Mouse (Mus musculus) stomach, embryonic 16.5 days (tissue): ENCODE results near the gene Zbtb24. TPM values are rescaled to one million over a fixed set of nuclear protein-coding genes. Genes with fewer than 3 reads are reported as not detected.
"Not testable (repeated sequence)": the region's sequence is repeated elsewhere in the genome, so short reads cannot be mapped to it uniquely, and the experiment has no call there.

ENCODE experiments used
- ATAC-seq: fragments of 200-750 bp; cut with Nextera tagmentation; 2 replicates; pipeline ENCODE4 v1.8.0; 2017; ENCODE audit warnings: moderate number of reproducible peaks, moderate TSS enrichment; ENCODE audit not compliant: insufficient read depth, low FRiP score
- H3K27ac ChIP-seq: fragments of 300-500 bp; sonication (generic); 2 replicates; pipeline ENCODE4 v1.5.1; 2014; ENCODE audit warnings: low read length
- H3K27me3 ChIP-seq: fragments of 300-500 bp; sonication (generic); 2 replicates; pipeline ENCODE4 v1.6.1; 2014; ENCODE audit warnings: low read length, control low read depth, mixed read lengths; ENCODE audit not compliant: control insufficient read depth, insufficient read depth
- H3K36me3 ChIP-seq: fragments of 300-500 bp; sonication (generic); 2 replicates; pipeline ENCODE4 v1.6.1; 2014; ENCODE audit warnings: low read length; ENCODE audit not compliant: control insufficient read depth, insufficient read depth
- H3K4me1 ChIP-seq: fragments of 300-500 bp; sonication (generic); 2 replicates; pipeline ENCODE4 v1.6.1; 2014; ENCODE audit warnings: low read length, control low read depth, mixed read lengths; ENCODE audit not compliant: control insufficient read depth, insufficient read depth
- H3K4me2 ChIP-seq: fragments of 300-500 bp; sonication (generic); 2 replicates; pipeline ENCODE4 v1.6.1; 2014; ENCODE audit warnings: low read depth, low read length, mixed read lengths
- H3K4me3 ChIP-seq: fragments of 300-500 bp; sonication (generic); replicated peaks from 2 replicates; pipeline ENCODE4 v1.5.1; 2014; ENCODE audit warnings: mild to moderate bottlenecking, low read length
- H3K9ac ChIP-seq: fragments of 300-500 bp; sonication (generic); 2 replicates; pipeline ENCODE4 v1.6.1; 2014; ENCODE audit warnings: low read length
- H3K9me3 ChIP-seq: fragments of 300-500 bp; sonication (generic); replicated peaks from 2 replicates; pipeline ENCODE4 v1.6.1; 2016; ENCODE audit warnings: low read length, control low read depth; ENCODE audit not compliant: control insufficient read depth
- WGBS: fragments of 180-500 bp; shearing (Covaris S2); extraction: QIAGEN DNeasy Blood & Tissue Kit; methylation state at CpG from one replicate; pipeline ENCODE4 v1.1.7; 2014; 5-methylcytosine and 5-hydroxymethylcytosine counted together
- polyA plus RNA-seq: library from polyadenylated mRNA; unstranded; fragments of >200 nt; fragmentation: Nextera tagmentation; extraction: Ambion mirVana; gene quantifications from 2 replicates; pipeline ENCODE4 v1.2.1, GENCODE M21; 2015

Zbtb24 gene
- polyA plus RNA-seq: 16.2 TPM in 2 replicates

GRCm38 (mm10) chr10:41450137-41450670 lies at the start of gene Zbtb24:
TSS of gene Zbtb24 (plus strand) at chr10:41450383.
- peak; percentile 97 for ATAC-seq
- H3K27me3 ChIP-seq: no peaks in the 10 kb centered on the region
- no peaks in the 10 kb centered on the region for H3K9me3 ChIP-seq
- H3K9ac ChIP-seq: peak within 1 kb of the TSS; percentile 88
- H3K4me2 ChIP-seq: peak within 1 kb of the TSS; percentile 84
- no peaks in the 10 kb centered on the region for H3K36me3 ChIP-seq
- peaks cover 7% of the 10 kb centered on the region for H3K4me1 ChIP-seq
- H3K27ac ChIP-seq: peak within 1 kb of the TSS; percentile 60
- peak within 1 kb of the TSS; percentile 84 for H3K4me3 ChIP-seq
- under 1% methylated on average over 49 of the region's 49 CpGs for WGBS

GRCm38 (mm10) chr10:41401097-41401496 lies 49.1 kb upstream of the Zbtb24 start:
- no peaks in the 10 kb centered on the region for H3K36me3 ChIP-seq
- no peaks in the 10 kb centered on the region for H3K4me1 ChIP-seq
- H3K27me3 ChIP-seq: no peaks in the 10 kb centered on the region
- no peaks in the 10 kb centered on the region for H3K9me3 ChIP-seq
- ATAC-seq: no peak
- no peak overlapping the region for H3K27ac ChIP-seq
- no peak overlapping the region for H3K4me2 ChIP-seq
- H3K4me3 ChIP-seq: no peak overlapping the region
- 79% methylated on average over 3 of the region's 3 CpGs for WGBS
- H3K9ac ChIP-seq: no peak overlapping the region

- Histone ChIP-seq H3K4me2 (no peak overlapping the region), H3K4me3 (no peak overlapping the region), H3K9me3 (no peaks in the 10 kb centered on the region), H3K4me1 (no peaks in the 10 kb centered on the region), H3K36me3 (no peaks in the 10 kb centered on the region), H3K27ac (no peak overlapping the region), H3K9ac (no peak overlapping the region), H3K27me3 (no peaks in the 10 kb centered on the region)
- WGBS: 56% methylated on average over 2 of the region's 2 CpGs
- no peak for ATAC-seq
Observed at GRCm38 (mm10) chr10:41403364-41403763, 46.8 kb upstream of the Zbtb24 start.

- no peaks in the 10 kb centered on the region for H3K36me3 ChIP-seq
- H3K9me3 ChIP-seq: no peaks in the 10 kb centered on the region
- H3K9ac ChIP-seq: no peak overlapping the region
- WGBS: 34% methylated on average over 3 of the region's 3 CpGs
- H3K4me3 ChIP-seq: no peak overlapping the region
- no peaks in the 10 kb centered on the region for H3K4me1 ChIP-seq
- no peak overlapping the region for H3K4me2 ChIP-seq
- H3K27me3 ChIP-seq: no peaks in the 10 kb centered on the region
- ATAC-seq: no peak
- no peak overlapping the region for H3K27ac ChIP-seq
Observed at GRCm38 (mm10) chr10:41403893-41404612, 46.1 kb upstream of the Zbtb24 start.

GRCm38 (mm10) chr10:41410176-41410575 lies 40.0 kb upstream of the Zbtb24 start:
- not testable (repeated sequence) for H3K4me3 ChIP-seq, H3K4me2 ChIP-seq, H3K4me1 ChIP-seq, H3K27me3 ChIP-seq, H3K9ac ChIP-seq, H3K27ac ChIP-seq, H3K36me3 ChIP-seq, ATAC-seq, H3K9me3 ChIP-seq
- 93% methylated on average over 4 of the region's 4 CpGs for WGBS

GRCm38 (mm10) chr10:41410821-41411220 lies 39.4 kb upstream of the Zbtb24 start:
- not testable (repeated sequence) for H3K27me3 ChIP-seq, H3K4me1 ChIP-seq, H3K4me3 ChIP-seq, ATAC-seq, H3K36me3 ChIP-seq, H3K4me2 ChIP-seq, H3K27ac ChIP-seq, H3K9me3 ChIP-seq, H3K9ac ChIP-seq
- 95% methylated on average over 1 of the region's 1 CpGs for WGBS

- not testable (repeated sequence) for H3K36me3 ChIP-seq, H3K9ac ChIP-seq, ATAC-seq, H3K9me3 ChIP-seq, H3K4me2 ChIP-seq, H3K4me3 ChIP-seq, H3K4me1 ChIP-seq, H3K27me3 ChIP-seq, H3K27ac ChIP-seq
- WGBS: 89% methylated on average over 1 of the region's 1 CpGs
Observed at GRCm38 (mm10) chr10:41413471-41413870, 36.7 kb upstream of the Zbtb24 start.

GRCm38 (mm10) chr10:41415368-41415767 lies 34.8 kb upstream of the Zbtb24 start:
- not testable (repeated sequence) for H3K4me2 ChIP-seq, H3K27me3 ChIP-seq, H3K4me1 ChIP-seq, H3K4me3 ChIP-seq, H3K9ac ChIP-seq, H3K27ac ChIP-seq, H3K36me3 ChIP-seq, ATAC-seq, H3K9me3 ChIP-seq
- WGBS: 87% methylated on average over 2 of the region's 2 CpGs

- Histone ChIP-seq H3K9me3 (peaks cover 1% of the 10 kb centered on the region; the same call in 1 of the 2 replicates), H3K27ac (no peak overlapping the region), H3K4me3 (no peak overlapping the region), H3K9ac (no peak overlapping the region), H3K4me1 (no peaks in the 10 kb centered on the region), H3K4me2 (no peak overlapping the region), H3K27me3 (no peaks in the 10 kb centered on the region), H3K36me3 (no peaks in the 10 kb centered on the region)
- ATAC-seq: no peak
- WGBS: 55% methylated on average over 9 of the region's 9 CpGs
Observed at GRCm38 (mm10) chr10:41420496-41421200, 29.5 kb upstream of the Zbtb24 start.
